Mouse (Mus musculus): ENCODE measurements around the gene Palld. TPM values are rescaled to one million over a fixed set of nuclear protein-coding genes. Genes with fewer than 3 reads are reported as not detected.

The Palld gene
- polyA plus RNA-seq (2012; rRNA removed), result 37.3 and 47.5 TPM in 2 replicates

GRCm38 (mm10) chr8:61902521-61902920, at the start of gene Palld:
Gene Palld, minus strand, starts transcription at chr8:61902690.
- Histone ChIP-seq H3K4me1 (ENCODE audit: control insufficient read depth, insufficient read depth, low read length) (no peaks in the 10 kb centered on the region), H3K27me3 (replicated peaks; ENCODE audit: control insufficient read depth, insufficient read depth, low read length) (no peaks in the 10 kb centered on the region), H3K4me3 (ENCODE audit: insufficient read depth, low read depth, low read length) (no peak within 1 kb of the TSS), H3K27ac (ENCODE audit: insufficient read depth, low read depth, low read length) (no peak within 1 kb of the TSS), H3K36me3 (ENCODE audit: control insufficient read depth, insufficient read depth, low read length) (no peaks in the 10 kb centered on the region)
- no peak for DNase-seq
- no peak for TF ChIP-seq CTCF (conservative IDR thresholded peaks at IDR 0.05; ENCODE audit: insufficient read depth, insufficient read length, low read depth, low read length)
- no peak for TF ChIP-seq POLR2A (IDR thresholded peaks at IDR 0.05; ENCODE audit: low read depth, low read length)
- 85% methylated on average over 5 of the region's 5 CpGs for WGBS

- 68% methylated on average over 2 of the region's 2 CpGs for WGBS
- H3K4me1 ChIP-seq (ENCODE audit: control insufficient read depth, insufficient read depth, low read length), result no peaks in the 10 kb centered on the region
- H3K36me3 ChIP-seq (ENCODE audit: control insufficient read depth, insufficient read depth, low read length), result no peaks in the 10 kb centered on the region; the same call in 1 of the 2 replicates
- H3K27me3 ChIP-seq (replicated peaks; ENCODE audit: control insufficient read depth, insufficient read depth, low read length), result no peaks in the 10 kb centered on the region
- DNase-seq, result no peak
- TF ChIP-seq POLR2A (IDR thresholded peaks at IDR 0.05; ENCODE audit: low read depth, low read length) (no peak), CTCF (conservative IDR thresholded peaks at IDR 0.05; ENCODE audit: insufficient read depth, insufficient read length, low read depth, low read length) (no peak)
- no peak overlapping the region for H3K27ac ChIP-seq (ENCODE audit: insufficient read depth, low read depth, low read length)
- no peak overlapping the region for H3K4me3 ChIP-seq (ENCODE audit: insufficient read depth, low read depth, low read length)
These were observed 35.1 kb upstream of the Palld start for GRCm38 (mm10) chr8:61937576-61937975.

- H3K27ac ChIP-seq (ENCODE audit: insufficient read depth, low read depth, low read length), result no peak overlapping the region
- TF ChIP-seq CTCF (conservative IDR thresholded peaks at IDR 0.05; ENCODE audit: insufficient read depth, insufficient read length, low read depth, low read length) (no peak), POLR2A (IDR thresholded peaks at IDR 0.05; ENCODE audit: low read depth, low read length) (no peak)
- 26% methylated on average over 2 of the region's 2 CpGs for WGBS
- no peak overlapping the region for H3K4me3 ChIP-seq (ENCODE audit: insufficient read depth, low read depth, low read length)
- no peaks in the 10 kb centered on the region for H3K36me3 ChIP-seq (ENCODE audit: control insufficient read depth, insufficient read depth, low read length)
- no peaks in the 10 kb centered on the region for H3K27me3 ChIP-seq (replicated peaks; ENCODE audit: control insufficient read depth, insufficient read depth, low read length)
- no peak for DNase-seq
- no peaks in the 10 kb centered on the region for H3K4me1 ChIP-seq (ENCODE audit: control insufficient read depth, insufficient read depth, low read length)
These were observed 30.8 kb upstream of the Palld start for GRCm38 (mm10) chr8:61933243-61933642.

GRCm38 (mm10) chr8:61927777-61928494, 25.4 kb upstream of the Palld start, which contains the start of gene Ddx60:
Gene Ddx60, plus strand, starts transcription at chr8:61928087.
- H3K4me1 ChIP-seq (ENCODE audit: control insufficient read depth, insufficient read depth, low read length), result no peaks in the 10 kb centered on the region
- peak within 1 kb of the TSS; percentile 72 for H3K4me3 ChIP-seq (ENCODE audit: insufficient read depth, low read depth, low read length)
- no peaks in the 10 kb centered on the region for H3K36me3 ChIP-seq (ENCODE audit: control insufficient read depth, insufficient read depth, low read length)
- 8% methylated on average over 22 of the region's 22 CpGs for WGBS
- peak within 1 kb of the TSS; percentile 76 for H3K27ac ChIP-seq (ENCODE audit: insufficient read depth, low read depth, low read length)
- no peaks in the 10 kb centered on the region for H3K27me3 ChIP-seq (replicated peaks; ENCODE audit: control insufficient read depth, insufficient read depth, low read length)
- no peak for TF ChIP-seq POLR2A (IDR thresholded peaks at IDR 0.05; ENCODE audit: low read depth, low read length)
- TF ChIP-seq CTCF (conservative IDR thresholded peaks at IDR 0.05; ENCODE audit: insufficient read depth, insufficient read length, low read depth, low read length), result no peak
- peak; percentile 72 for DNase-seq

GRCm38 (mm10) chr8:61924518-61924917, 22.0 kb upstream of the Palld start:
- no peak for DNase-seq
- H3K4me3 ChIP-seq (ENCODE audit: insufficient read depth, low read depth, low read length), result no peak overlapping the region
- no peaks in the 10 kb centered on the region for H3K27me3 ChIP-seq (replicated peaks; ENCODE audit: control insufficient read depth, insufficient read depth, low read length)
- no peaks in the 10 kb centered on the region for H3K4me1 ChIP-seq (ENCODE audit: control insufficient read depth, insufficient read depth, low read length)
- WGBS, result 85% methylated on average over 1 of the region's 1 CpGs
- no peak overlapping the region for H3K27ac ChIP-seq (ENCODE audit: insufficient read depth, low read depth, low read length)
- TF ChIP-seq CTCF (conservative IDR thresholded peaks at IDR 0.05; ENCODE audit: insufficient read depth, insufficient read length, low read depth, low read length), result no peak
- no peak for TF ChIP-seq POLR2A (IDR thresholded peaks at IDR 0.05; ENCODE audit: low read depth, low read length)
- no peaks in the 10 kb centered on the region for H3K36me3 ChIP-seq (ENCODE audit: control insufficient read depth, insufficient read depth, low read length)

- no peak for DNase-seq
These were observed 19.1 kb upstream of the Palld start for GRCm38 (mm10) chr8:61921454-61922054.

GRCm38 (mm10) chr8:61920389-61920788, 17.9 kb upstream of the Palld start:
- DNase-seq, result no peak
- H3K4me1 ChIP-seq (ENCODE audit: control insufficient read depth, insufficient read depth, low read length), result no peaks in the 10 kb centered on the region
- TF ChIP-seq CTCF (conservative IDR thresholded peaks at IDR 0.05; ENCODE audit: insufficient read depth, insufficient read length, low read depth, low read length) (no peak), POLR2A (IDR thresholded peaks at IDR 0.05; ENCODE audit: low read depth, low read length) (no peak)
- no peak overlapping the region for H3K4me3 ChIP-seq (ENCODE audit: insufficient read depth, low read depth, low read length)
- no peaks in the 10 kb centered on the region for H3K27me3 ChIP-seq (replicated peaks; ENCODE audit: control insufficient read depth, insufficient read depth, low read length)
- no peaks in the 10 kb centered on the region for H3K36me3 ChIP-seq (ENCODE audit: control insufficient read depth, insufficient read depth, low read length)
- 54% methylated on average over 7 of the region's 7 CpGs for WGBS
- no peak overlapping the region for H3K27ac ChIP-seq (ENCODE audit: insufficient read depth, low read depth, low read length)

More at GRCm38 (mm10) chr8:61921454-61922054, 19.1 kb upstream of the Palld start:
- H3K4me3 ChIP-seq (ENCODE audit: insufficient read depth, low read depth, low read length), result no peak overlapping the region
- H3K27me3 ChIP-seq (replicated peaks; ENCODE audit: control insufficient read depth, insufficient read depth, low read length), result no peaks in the 10 kb centered on the region
- no peak overlapping the region for H3K27ac ChIP-seq (ENCODE audit: insufficient read depth, low read depth, low read length)
- 85% methylated on average over 10 of the region's 10 CpGs for WGBS
- no peaks in the 10 kb centered on the region for H3K4me1 ChIP-seq (ENCODE audit: control insufficient read depth, insufficient read depth, low read length)
- TF ChIP-seq CTCF (conservative IDR thresholded peaks at IDR 0.05; ENCODE audit: insufficient read depth, insufficient read length, low read depth, low read length) (no peak), POLR2A (IDR thresholded peaks at IDR 0.05; ENCODE audit: low read depth, low read length) (no peak)
- H3K36me3 ChIP-seq (ENCODE audit: control insufficient read depth, insufficient read depth, low read length), result no peaks in the 10 kb centered on the region

All from kidney, adult 2 months (tissue).